Mouse (Mus musculus) brain, embryonic 14.5 days (tissue): ENCODE measurements at regions not wholly inside any gene's neighbourhood (a gene's known extent, or its start where the extent isn't known, plus 50 kb on each side); places are given as distances from the start of the nearest gene placed in this dataset.

Source experiments
- DNase-seq: peaks from one replicate; pipeline ENCODE4 v3.0.0-alpha.2; 2011; ENCODE audit warnings: low read depth
- CTCF ChIP-seq: fragments of 200-500 bp; IDR thresholded peaks from 2 replicates; pipeline ENCODE4 v1.5.1; 2012; ENCODE audit warnings: inconsistent platforms, mild to moderate bottlenecking, moderate library complexity, borderline replicate concordance; ENCODE audit not compliant: insufficient read depth, insufficient read length; ENCODE audit errors: extremely low read depth
- POLR2A ChIP-seq: fragments of 200-500 bp; IDR thresholded peaks from 2 replicates; pipeline ENCODE4 v1.6.1; 2012; ENCODE audit warnings: mild to moderate bottlenecking, inconsistent platforms, borderline replicate concordance; ENCODE audit not compliant: poor library complexity, insufficient read depth, insufficient read length, severe bottlenecking; ENCODE audit errors: extremely low read depth

DNA sequence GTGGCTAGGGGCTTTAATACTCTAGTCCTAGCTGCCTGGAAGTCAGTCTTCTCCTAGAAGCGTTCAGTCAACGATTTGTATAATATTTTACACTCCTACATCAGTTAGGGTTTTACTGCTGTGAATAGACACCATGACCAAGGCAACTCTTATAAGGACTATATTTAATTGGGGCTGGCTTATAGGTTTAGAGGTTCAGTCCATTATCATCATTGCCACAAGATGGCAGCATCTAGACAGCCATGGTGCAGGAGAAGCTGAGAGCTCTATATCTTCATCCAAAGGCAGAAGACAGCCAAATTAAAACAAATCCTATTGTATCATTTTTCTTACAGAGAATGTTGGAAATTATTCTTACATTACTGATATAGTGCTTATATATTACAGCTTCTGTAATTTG lies 167.0 kb upstream of the Ndn start:
- TF ChIP-seq POLR2A: no peak
- TF ChIP-seq CTCF: no peak
- DNase-seq: peak; percentile 47

DNA sequence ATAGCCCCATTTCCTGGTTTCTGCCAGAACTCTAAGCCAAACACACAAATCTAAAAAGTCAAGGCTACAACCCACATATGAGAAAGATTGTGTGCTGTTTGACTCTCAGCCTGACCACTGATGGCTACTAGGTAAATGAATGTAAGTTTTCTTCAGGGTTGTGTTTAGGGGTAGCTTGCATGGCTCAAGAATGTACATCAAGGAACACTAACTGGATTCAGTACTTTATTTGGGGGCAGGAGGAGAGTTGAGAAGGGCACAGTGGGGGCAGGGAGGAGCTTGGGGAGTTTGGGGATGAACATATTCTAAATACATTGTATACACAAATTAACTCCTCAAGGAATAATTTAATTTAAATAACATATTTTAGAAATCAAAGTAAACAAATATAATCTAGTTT lies 137.8 kb upstream of the Ndn start:
- no peak for TF ChIP-seq POLR2A
- no peak for TF ChIP-seq CTCF
- peak; percentile 18 for DNase-seq

DNA sequence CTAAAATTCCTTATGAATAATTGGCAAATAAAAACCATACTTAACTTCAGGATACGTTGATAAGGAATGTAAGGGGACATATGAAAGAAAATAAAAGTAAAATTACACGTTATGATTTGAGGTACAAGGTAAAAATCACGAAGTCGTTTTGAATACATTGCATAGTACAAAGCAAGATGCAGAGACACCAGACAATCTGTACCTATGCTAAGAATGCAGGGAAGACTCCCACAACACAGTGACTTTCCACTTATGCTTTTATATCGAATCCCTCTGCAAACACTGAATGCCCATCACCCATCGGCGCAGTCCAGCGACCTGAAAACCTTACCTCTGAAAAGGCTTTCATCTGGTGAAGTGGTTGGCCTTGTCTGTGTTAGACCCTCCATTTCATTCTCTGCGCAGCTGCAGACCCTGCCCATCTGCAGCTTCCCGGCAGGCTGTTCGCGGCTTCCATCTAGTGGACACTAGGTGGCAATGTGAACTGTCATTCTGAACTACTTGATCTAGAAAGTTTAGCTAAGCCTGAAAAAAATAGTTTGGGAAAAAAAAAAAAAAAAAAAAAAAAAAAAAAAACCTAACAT lies 137.2 kb upstream of the Ndn start:
- peak; percentile 94 for DNase-seq

DNA sequence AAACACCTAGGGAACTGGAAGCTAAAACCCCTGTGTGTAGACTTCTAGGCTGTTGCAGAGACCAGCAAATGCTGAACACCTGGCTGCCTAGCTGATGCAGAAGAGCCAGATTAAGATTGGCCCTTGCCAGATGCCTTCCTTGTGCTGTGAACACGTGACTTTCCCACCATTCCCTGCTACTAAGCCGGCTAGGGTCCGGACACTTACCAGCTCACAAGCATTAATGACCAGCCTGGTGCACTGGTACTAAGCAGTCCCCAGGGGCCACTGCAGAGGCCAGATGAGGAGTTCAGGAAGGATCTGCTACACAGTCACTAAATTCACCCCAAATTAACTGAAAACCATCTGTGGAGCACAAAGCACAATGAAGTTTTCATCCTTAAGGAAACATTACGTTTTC lies 121.2 kb upstream of the Ndn start:
- TF ChIP-seq CTCF (no peak), POLR2A (no peak)
- peak; percentile 49 for DNase-seq

More for the DNA sequence above, 137.2 kb upstream of the Ndn start:
- TF ChIP-seq POLR2A (peak; percentile 35; the same call in 1 of the 2 replicates), CTCF (peak; percentile 73; the same call in 1 of the 2 replicates)

DNA sequence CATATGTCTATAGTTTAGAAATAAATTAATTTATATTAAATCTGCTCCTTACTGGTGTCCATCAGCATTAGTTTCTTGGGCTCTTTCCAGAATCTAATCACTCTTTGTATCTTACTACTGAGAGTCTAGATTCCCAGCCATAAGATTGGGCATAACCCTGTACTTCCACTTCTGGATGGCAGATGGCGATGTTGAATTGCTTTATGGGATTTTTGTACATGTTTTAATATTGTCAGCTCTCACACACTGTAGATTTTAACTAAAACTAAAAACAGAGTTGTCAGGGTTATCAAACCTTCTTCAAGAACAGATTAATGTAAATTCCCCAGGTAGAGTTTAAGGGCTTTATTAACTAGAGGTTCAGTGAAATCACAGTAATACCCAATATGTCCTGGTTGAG lies 118.6 kb upstream of the Ndn start:
- DNase-seq: peak; percentile 65
- no peak for TF ChIP-seq POLR2A
- TF ChIP-seq CTCF: peak; percentile 38; the same call in 1 of the 2 replicates

DNA sequence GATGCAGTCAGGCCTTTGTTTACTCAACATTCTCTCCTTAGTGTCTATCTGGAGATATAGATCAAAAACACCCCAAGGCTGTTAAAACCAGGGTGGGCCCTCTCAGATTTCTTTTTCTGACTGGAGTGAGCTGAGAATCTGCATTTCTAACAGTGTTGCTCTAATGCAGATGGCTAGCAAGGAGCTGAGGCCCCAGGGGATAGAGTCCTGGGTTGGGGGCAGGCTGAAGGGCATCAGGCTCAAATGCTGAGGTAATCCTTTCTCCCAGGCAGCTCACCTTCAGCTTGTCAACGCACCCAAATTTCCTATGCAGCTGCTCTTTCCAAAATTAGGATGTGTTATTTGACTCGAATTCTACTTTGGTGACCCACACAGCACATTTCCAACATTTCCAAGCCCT lies 115.7 kb upstream of the Ndn start:
- TF ChIP-seq POLR2A (no peak), CTCF (no peak)
- peak; percentile 2 for DNase-seq

DNA sequence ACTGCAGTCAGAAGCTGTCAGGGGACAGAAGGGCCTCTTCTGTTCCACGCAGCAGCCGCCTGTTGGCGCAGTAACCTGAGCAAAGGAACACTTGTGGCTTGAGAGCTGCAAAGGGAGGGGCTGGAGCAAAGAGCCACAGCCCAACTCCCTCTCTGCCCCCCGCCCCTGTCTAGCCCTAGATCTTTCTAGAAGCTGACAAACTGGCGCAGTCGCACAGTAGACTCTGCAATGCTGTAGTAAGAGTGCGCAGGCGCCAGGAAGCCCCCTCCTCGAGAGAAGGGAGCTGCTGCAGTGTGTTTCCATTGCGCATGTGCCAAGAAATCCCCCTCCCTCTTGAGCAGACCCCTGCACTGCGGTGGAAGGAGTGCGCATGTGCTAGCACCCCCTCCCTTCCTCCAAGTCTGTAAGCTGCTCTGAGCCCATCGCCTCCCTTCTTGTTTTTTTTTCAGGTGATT lies 115.2 kb upstream of the Ndn start:
- peak; percentile 98 for DNase-seq
- TF ChIP-seq POLR2A (no peak), CTCF (peak; percentile 15; the same call in 1 of the 2 replicates)

DNA sequence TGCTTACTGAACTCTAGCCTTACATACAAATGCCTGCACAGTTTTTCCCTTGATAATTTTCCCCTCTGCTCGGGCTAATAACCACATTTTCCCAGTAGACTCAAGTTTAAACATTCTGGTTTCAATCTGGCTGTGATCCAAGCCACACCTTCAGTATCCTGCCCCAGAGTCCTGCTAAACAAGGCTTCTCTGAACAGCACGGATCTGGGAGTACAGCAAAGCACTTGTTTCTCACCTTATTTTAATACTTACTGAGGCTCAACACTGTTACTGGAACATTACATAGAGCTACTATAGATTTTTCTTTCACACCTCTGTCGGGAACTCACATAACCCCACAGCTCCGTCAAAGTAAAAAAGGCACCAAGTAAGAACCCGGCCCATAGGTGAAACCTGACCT lies 114.3 kb upstream of the Ndn start:
- peak; percentile 47 for DNase-seq
- TF ChIP-seq POLR2A (no peak), CTCF (no peak)

DNA sequence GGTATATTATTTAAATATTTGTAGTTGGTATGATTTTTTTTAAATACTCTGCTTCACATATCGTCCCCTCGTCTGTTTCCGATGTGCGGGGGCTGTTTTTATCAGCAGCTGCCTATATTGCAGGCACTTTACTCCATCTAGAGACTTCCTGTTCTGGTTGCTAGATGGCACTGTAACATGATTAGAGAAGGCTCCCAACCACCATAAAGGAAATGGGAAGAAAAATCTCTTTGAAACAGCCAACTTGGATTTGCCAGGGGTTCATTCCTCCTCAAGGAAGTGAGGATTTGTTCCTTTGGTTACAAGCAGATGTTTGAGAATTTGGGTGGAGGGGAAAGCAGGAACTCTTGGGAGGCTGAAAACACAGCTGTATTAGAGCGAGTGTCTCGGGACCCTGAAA lies 112.3 kb upstream of the Ndn start:
- peak; percentile 14; the same call in 1 of the 2 replicates for TF ChIP-seq CTCF
- TF ChIP-seq POLR2A: no peak
- peak; percentile 79 for DNase-seq

DNA sequence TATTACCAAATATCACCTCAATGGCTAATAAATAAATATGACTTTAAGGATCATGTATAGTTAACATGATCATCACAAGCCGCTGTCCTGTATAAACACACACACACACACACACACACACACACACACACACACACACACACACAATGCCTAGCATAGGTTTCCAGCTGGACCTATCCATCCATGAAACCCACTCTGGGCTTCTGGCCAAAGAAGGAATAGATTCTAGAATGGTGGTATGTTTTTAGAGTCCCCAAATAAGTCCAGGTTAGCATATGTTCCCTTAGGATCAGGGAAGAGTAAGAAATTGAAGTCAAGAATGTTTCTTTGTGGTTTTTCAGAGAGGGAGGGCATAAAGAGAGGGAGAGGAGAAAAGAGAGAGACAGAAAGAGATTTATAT lies 110.6 kb upstream of the Ndn start:
- DNase-seq: peak; percentile 61
- no peak for TF ChIP-seq CTCF
- TF ChIP-seq POLR2A: no peak

DNA sequence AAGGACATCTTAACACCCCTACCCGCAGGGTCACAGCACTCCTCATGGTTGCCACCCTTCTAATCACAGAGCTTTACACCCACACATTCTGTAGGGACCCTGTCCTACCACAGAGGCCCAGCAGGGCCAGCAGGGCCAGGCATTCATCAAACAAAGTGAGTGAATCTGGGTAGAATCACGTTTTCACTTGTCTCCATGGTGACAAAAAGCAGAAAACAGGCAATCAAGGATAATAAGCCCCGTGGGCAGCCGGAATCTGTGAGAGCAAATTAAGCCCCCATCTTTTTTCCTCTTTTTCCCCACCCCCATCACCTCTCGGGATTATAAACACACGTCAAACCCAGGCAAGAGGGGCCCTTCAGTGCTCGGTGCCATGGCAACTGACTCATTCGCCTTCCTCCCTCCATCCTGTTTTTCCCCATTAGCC lies 84.7 kb upstream of the Ndn start:
- TF ChIP-seq CTCF: peak; percentile 24; the same call in 1 of the 2 replicates
- TF ChIP-seq POLR2A: no peak
- peak; percentile 93 for DNase-seq

DNA sequence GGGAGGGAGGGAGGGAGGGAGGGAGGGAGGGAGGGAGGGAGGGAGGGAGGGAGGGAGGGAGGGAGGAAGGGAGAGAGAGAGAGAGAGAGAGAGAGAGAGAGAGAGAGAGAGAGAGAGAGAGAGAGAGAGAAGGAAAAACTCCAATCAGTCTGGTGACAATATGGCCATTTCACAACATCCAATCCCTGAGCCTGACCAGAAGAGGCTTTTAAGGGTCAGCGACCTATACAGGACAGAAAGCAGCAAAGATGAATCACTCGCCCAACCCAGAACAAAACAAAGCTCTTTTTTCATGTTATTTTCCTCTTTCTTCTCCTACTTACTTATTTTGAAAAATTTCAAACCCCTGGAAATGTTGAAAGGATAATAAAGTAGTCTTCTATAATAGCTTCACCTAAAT lies 84.2 kb upstream of the Ndn start:
- DNase-seq: peak; percentile 51

DNA sequence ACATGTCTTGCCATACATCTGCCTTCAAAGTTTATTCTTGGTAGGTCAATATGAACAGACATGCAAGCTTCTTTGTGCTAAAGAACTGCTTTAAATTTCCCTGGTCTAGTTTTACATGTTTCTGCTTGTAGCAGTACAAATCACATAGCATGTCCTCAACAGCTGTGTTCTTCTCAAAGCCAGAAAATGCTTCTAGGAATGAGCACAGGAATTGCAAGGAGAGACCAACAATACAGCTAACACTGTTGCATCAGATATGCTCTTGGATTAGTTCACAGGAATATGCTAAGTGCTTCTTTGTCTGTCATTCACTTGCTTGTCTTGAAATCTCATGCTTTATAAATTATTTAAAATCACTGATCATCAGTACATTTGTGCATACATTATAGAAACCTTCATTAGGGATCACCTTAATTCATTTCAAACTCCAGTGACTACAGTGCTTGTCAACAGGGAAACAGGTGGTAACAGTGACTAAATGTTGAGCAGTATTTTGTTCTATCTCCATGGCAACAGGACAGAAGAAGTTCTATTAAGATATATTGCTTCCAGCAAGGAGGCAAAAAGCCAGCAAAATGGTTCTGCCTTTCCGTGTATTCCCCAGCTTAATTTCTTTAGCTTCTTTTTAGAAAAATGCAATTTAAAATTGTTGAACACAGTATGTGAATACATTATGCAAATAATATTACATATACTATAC lies 77.1 kb upstream of the Ndn start:
- peak; percentile 76 for DNase-seq
- TF ChIP-seq CTCF: no peak
- no peak for TF ChIP-seq POLR2A

DNA sequence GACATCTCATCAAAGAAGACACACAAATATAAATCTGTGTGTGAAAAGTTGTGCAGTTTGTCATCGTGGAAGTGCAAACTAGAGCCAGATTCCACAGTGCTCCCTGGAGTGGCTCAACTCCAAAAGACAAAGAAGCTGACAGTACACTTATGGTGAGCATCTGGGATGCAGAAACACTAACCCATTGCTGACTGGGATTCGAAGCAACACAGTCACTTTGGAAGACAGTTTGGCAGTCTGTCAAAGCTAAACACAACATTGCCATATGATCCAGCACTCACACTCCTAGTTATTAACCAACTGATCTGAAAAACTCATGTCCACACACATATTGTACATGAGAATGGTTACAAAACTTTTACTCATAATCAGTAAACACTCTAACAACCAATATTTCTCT lies 70.2 kb upstream of the Ndn start:
- TF ChIP-seq POLR2A: no peak
- TF ChIP-seq CTCF: no peak

More for the DNA sequence above, 70.2 kb upstream of the Ndn start:
- peak; percentile 81 for DNase-seq
